Mouse (Mus musculus): Measurements from ENCODE around the gene Itgal.

GRCm38 (mm10) chr7:127326685-127327084, 30.6 kb downstream of the Itgal start:
- TF ChIP-seq POLR2A (IDR thresholded peaks at IDR 0.05; ENCODE audit: borderline replicate concordance, insufficient read depth, low read length) (no peak), CTCF (IDR thresholded peaks at IDR 0.05; ENCODE audit: borderline replicate concordance, insufficient read depth, low read depth, low read length) (no peak)
